Mouse (Mus musculus) C2C12 (cell line): ENCODE results near the gene Hoxa7.

Experiments used
- CEBPB ChIP-seq: IDR thresholded peaks from one replicate; pipeline ENCODE4 v1.6.1; 2011; ENCODE audit warnings: low read depth, mild to moderate bottlenecking, control low read depth, moderate library complexity
- CTCF ChIP-seq: IDR thresholded peaks from one replicate; pipeline ENCODE4 v1.5.1; 2011; ENCODE audit not compliant: control insufficient read depth, insufficient read depth, insufficient read length
- FOSL1 ChIP-seq: IDR thresholded peaks from one replicate; pipeline ENCODE4 v1.8.0; 2011; ENCODE audit warnings: mild to moderate bottlenecking, low read length; ENCODE audit not compliant: poor library complexity, insufficient read depth, severe bottlenecking
- MAX ChIP-seq: IDR thresholded peaks from one replicate; pipeline ENCODE4 v1.6.1; 2011; ENCODE audit warnings: mild to moderate bottlenecking, control low read depth
- USF1 ChIP-seq: IDR thresholded peaks from one replicate; pipeline ENCODE4 v1.6.1; 2011; ENCODE audit warnings: low read depth, mild to moderate bottlenecking, control low read depth, moderate library complexity

GRCm38 (mm10) chr6:52182030-52182429 lies 39.6 kb downstream of the Hoxa7 start:
- TF ChIP-seq CTCF (no peak), MAX (no peak), CEBPB (no peak), USF1 (no peak), FOSL1 (no peak)
